Mouse (Mus musculus): ENCODE results near the gene Serp1. TPM values are rescaled to one million over a fixed set of nuclear protein-coding genes. Genes with fewer than 3 reads are reported as not detected.

Serp1 gene
- 10 to 100 TPM; 15.8 to 17.5 TPM for total RNA-seq (2021)
- long read RNA-seq, experiment 1, full-length matches to known transcripts = 90 of 91 reads
- long read RNA-seq, experiment 1, partial matches to known transcripts = 1 of 91 reads
- long read RNA-seq, experiment 1, other reads (novel, unspliced or antisense) = 0 of 91 reads
- long read RNA-seq, experiment 2, full-length matches to known transcripts = 79 of 79 reads
- long read RNA-seq, experiment 2, partial matches to known transcripts = 0 of 79 reads
- long read RNA-seq, experiment 2, other reads (novel, unspliced or antisense) = 0 of 79 reads

GRCm38 (mm10) chr3:58525652-58526407 lies at the start of gene Serp1, which contains the start of gene Eif2a:
Gene Serp1, minus strand, starts transcription at chr3:58525892.
Gene Eif2a, plus strand, starts transcription at chr3:58525821.
- peak; percentile 98 to 99 for DNase-seq
- intact Hi-C loops (cut with DNase I) = loop anchor here (2.0 to 5.0 kb wide), 2 partner anchors 51 to 109 kb away; partner anchors contain the start of gene Selenot

GRCm38 (mm10) chr3:58570821-58571220 lies 45.1 kb upstream of the Serp1 start:
- no peak for DNase-seq
- intact Hi-C loops (cut with DNase I) = no loop called here

GRCm38 (mm10) chr3:58561437-58561836 lies 35.7 kb upstream of the Serp1 start:
- peak in 1 of 2 experiments; percentile 14 for DNase-seq
- intact Hi-C loops (cut with DNase I) = no loop called here

GRCm38 (mm10) chr3:58559887-58560286 lies 34.2 kb upstream of the Serp1 start:
- intact Hi-C loops (cut with DNase I) = no loop called here

GRCm38 (mm10) chr3:58556649-58557048 lies 31.0 kb upstream of the Serp1 start:
- no peak for DNase-seq
- intact Hi-C loops (cut with DNase I) = no loop called here

More at GRCm38 (mm10) chr3:58559887-58560286, 34.2 kb upstream of the Serp1 start:
- no peak for DNase-seq

- no peak for DNase-seq
- intact Hi-C loops (cut with DNase I) = no loop called here
Observed at GRCm38 (mm10) chr3:58552001-58552811, 26.5 kb upstream of the Serp1 start.

GRCm38 (mm10) chr3:58536573-58536972 lies 10.9 kb upstream of the Serp1 start:
- intact Hi-C loops (cut with DNase I) = no loop called here
- no peak for DNase-seq

GRCm38 (mm10) chr3:58526408-58526737 lies 681 bp upstream of the Serp1 start:
- no peak for DNase-seq
- intact Hi-C loops (cut with DNase I) = loop anchor here (5.0 kb wide), 1 partner anchor 51 kb away; the partner anchor contains the start of gene Selenot

GRCm38 (mm10) chr3:58525166-58525565 lies 526 bp downstream of the Serp1 start:
- no peak for DNase-seq
- intact Hi-C loops (cut with DNase I) = loop anchor here (2.0 to 5.0 kb wide), 2 partner anchors 52 to 108 kb away; partner anchors contain the start of gene Selenot

GRCm38 (mm10) chr3:58524246-58524645 lies 1.4 kb downstream of the Serp1 start:
- DNase-seq = no peak
- intact Hi-C loops (cut with DNase I) = loop anchor here (2.0 kb wide), 1 partner anchor 107 kb away; no protein-coding TSS in a partner anchor

- intact Hi-C loops (cut with DNase I) = no loop called here
Observed at GRCm38 (mm10) chr3:58523386-58523785, 2.3 kb downstream of the Serp1 start.

GRCm38 (mm10) chr3:58521361-58521760 lies 4.3 kb downstream of the Serp1 start:
- intact Hi-C loops (cut with DNase I) = no loop called here

More at GRCm38 (mm10) chr3:58523386-58523785, 2.3 kb downstream of the Serp1 start:
- no peak for DNase-seq

GRCm38 (mm10) chr3:58520286-58520685 lies 5.4 kb downstream of the Serp1 start:
- DNase-seq = no peak
- intact Hi-C loops (cut with DNase I) = no loop called here

More at GRCm38 (mm10) chr3:58521361-58521760, 4.3 kb downstream of the Serp1 start:
- no peak for DNase-seq

GRCm38 (mm10) chr3:58519536-58519935 lies 6.2 kb downstream of the Serp1 start:
- no peak for DNase-seq
- intact Hi-C loops (cut with DNase I) = no loop called here

- intact Hi-C loops (cut with DNase I) = no loop called here
- no peak for DNase-seq
Observed at GRCm38 (mm10) chr3:58518962-58519361, 6.7 kb downstream of the Serp1 start.

GRCm38 (mm10) chr3:58517800-58518199 lies 7.9 kb downstream of the Serp1 start:
- no peak for DNase-seq
- intact Hi-C loops (cut with DNase I) = no loop called here

- peak in 1 of 2 experiments; percentile 13 for DNase-seq
- intact Hi-C loops (cut with DNase I) = no loop called here
Observed at GRCm38 (mm10) chr3:58517258-58517657, 8.4 kb downstream of the Serp1 start.

- intact Hi-C loops (cut with DNase I) = no loop called here
- no peak for DNase-seq
Observed at GRCm38 (mm10) chr3:58516602-58516976, 9.1 kb downstream of the Serp1 start.

- intact Hi-C loops (cut with DNase I) = no loop called here
- no peak for DNase-seq
Observed at GRCm38 (mm10) chr3:58515947-58516601, 9.6 kb downstream of the Serp1 start.

- intact Hi-C loops (cut with DNase I) = no loop called here
Observed at GRCm38 (mm10) chr3:58513483-58513882, 12.2 kb downstream of the Serp1 start.

More at GRCm38 (mm10) chr3:58513483-58513882, 12.2 kb downstream of the Serp1 start:
- no peak for DNase-seq
